Mouse (Mus musculus): ENCODE measurements at regions not wholly inside any gene's neighbourhood (a gene's known extent, or its start where the extent isn't known, plus 50 kb on each side); places are given as distances from the start of the nearest gene placed in this dataset.

- no peak for DNase-seq (ENCODE audit: inconsistent ontology term)
Measured at GRCm38 (mm10) chr13:37562652-37563051, 215.5 kb upstream of the Rreb1 start.

GRCm38 (mm10) chr13:37569051-37569450, 209.1 kb upstream of the Rreb1 start:
- DNase-seq (ENCODE audit: inconsistent ontology term), result no peak

- DNase-seq (ENCODE audit: inconsistent ontology term), result no peak
Measured at GRCm38 (mm10) chr13:37569486-37569885, 208.7 kb upstream of the Rreb1 start.

- no peak for DNase-seq (ENCODE audit: inconsistent ontology term)
Measured at GRCm38 (mm10) chr13:37572983-37573382, 205.2 kb upstream of the Rreb1 start.

- DNase-seq (ENCODE audit: inconsistent ontology term), result no peak
Measured at GRCm38 (mm10) chr13:37579231-37579630, 199.0 kb upstream of the Rreb1 start.

GRCm38 (mm10) chr13:37579775-37580174, 198.4 kb upstream of the Rreb1 start:
- peak; percentile 14 for DNase-seq (ENCODE audit: inconsistent ontology term)

GRCm38 (mm10) chr13:37580806-37581205, 197.4 kb upstream of the Rreb1 start:
- DNase-seq (ENCODE audit: inconsistent ontology term), result no peak

GRCm38 (mm10) chr13:37581374-37581773, 196.8 kb upstream of the Rreb1 start:
- DNase-seq (ENCODE audit: inconsistent ontology term), result no peak

- DNase-seq (ENCODE audit: inconsistent ontology term), result no peak
Measured at GRCm38 (mm10) chr13:37585476-37585875, 192.7 kb upstream of the Rreb1 start.

- DNase-seq (ENCODE audit: inconsistent ontology term), result no peak
Measured at GRCm38 (mm10) chr13:37586511-37586910, 191.7 kb upstream of the Rreb1 start.

- DNase-seq (ENCODE audit: inconsistent ontology term), result no peak
Measured at GRCm38 (mm10) chr13:37587911-37588310, 190.3 kb upstream of the Rreb1 start.

GRCm38 (mm10) chr13:37588528-37589176, 189.5 kb upstream of the Rreb1 start:
- no peak for DNase-seq (ENCODE audit: inconsistent ontology term)

GRCm38 (mm10) chr13:37592149-37592548, 186.1 kb upstream of the Rreb1 start:
- DNase-seq (ENCODE audit: inconsistent ontology term), result no peak

- DNase-seq (ENCODE audit: inconsistent ontology term), result no peak
Measured at GRCm38 (mm10) chr13:37595196-37595595, 183.0 kb upstream of the Rreb1 start.

- DNase-seq (ENCODE audit: inconsistent ontology term), result no peak
Measured at GRCm38 (mm10) chr13:37597575-37597974, 180.6 kb upstream of the Rreb1 start.

- no peak for DNase-seq (ENCODE audit: inconsistent ontology term)
Measured at GRCm38 (mm10) chr13:37598165-37598775, 179.9 kb upstream of the Rreb1 start.

- DNase-seq (ENCODE audit: inconsistent ontology term), result no peak
Measured at GRCm38 (mm10) chr13:37599679-37600078, 178.5 kb upstream of the Rreb1 start.

- DNase-seq (ENCODE audit: inconsistent ontology term), result no peak
Measured at GRCm38 (mm10) chr13:37600172-37600571, 178.0 kb upstream of the Rreb1 start.

- DNase-seq (ENCODE audit: inconsistent ontology term), result no peak
Measured at GRCm38 (mm10) chr13:37601068-37601467, 177.1 kb upstream of the Rreb1 start.

GRCm38 (mm10) chr13:37602256-37602655, 175.9 kb upstream of the Rreb1 start:
- no peak for DNase-seq (ENCODE audit: inconsistent ontology term)

GRCm38 (mm10) chr13:37603226-37603994, 174.8 kb upstream of the Rreb1 start:
- DNase-seq (ENCODE audit: inconsistent ontology term), result no peak

- no peak for DNase-seq (ENCODE audit: inconsistent ontology term)
Measured at GRCm38 (mm10) chr13:37606250-37606649, 171.9 kb upstream of the Rreb1 start.

GRCm38 (mm10) chr13:37609085-37609484, 169.1 kb upstream of the Rreb1 start:
- DNase-seq (ENCODE audit: inconsistent ontology term), result no peak
